Mouse (Mus musculus) C2C12 (cell line): Measurements from ENCODE around the gene Vmn1r86. TPM values are rescaled to one million over a fixed set of nuclear protein-coding genes. Genes with fewer than 3 reads are reported as not detected.
"Not testable (repeated sequence)": the region's sequence is repeated elsewhere in the genome, so short reads cannot be mapped to it uniquely, and the experiment has no call there.

Source experiments
- H3K27me3 ChIP-seq: one replicate; pipeline ENCODE4 v1.6.1; 2011; ENCODE audit not compliant: control insufficient read depth, insufficient read depth, insufficient read length
- H3K36me3 ChIP-seq: one replicate; pipeline ENCODE4 v1.6.1; 2011; ENCODE audit not compliant: control insufficient read depth, insufficient read depth
- H3K4me3 ChIP-seq: one replicate; pipeline ENCODE4 v1.5.1; 2011; ENCODE audit warnings: mild to moderate bottlenecking, control low read depth; ENCODE audit not compliant: poor library complexity, insufficient read depth, severe bottlenecking
- H3K79me2 ChIP-seq: one replicate; pipeline ENCODE4 v1.6.1; 2011; ENCODE audit not compliant: control insufficient read depth, insufficient read depth
- H3K79me3 ChIP-seq: one replicate; pipeline ENCODE4 v1.6.1; 2011; ENCODE audit warnings: low read depth, control low read depth
- H3ac ChIP-seq: one replicate; pipeline ENCODE3; 2011; ENCODE audit warnings: low read depth; ENCODE audit not compliant: control insufficient read depth, insufficient read length
- CEBPB ChIP-seq: IDR thresholded peaks from one replicate; pipeline ENCODE4 v1.6.1; 2011; ENCODE audit warnings: low read depth, mild to moderate bottlenecking, control low read depth, moderate library complexity
- CTCF ChIP-seq: IDR thresholded peaks from one replicate; pipeline ENCODE4 v1.5.1; 2011; ENCODE audit not compliant: control insufficient read depth, insufficient read depth, insufficient read length
- FOSL1 ChIP-seq: IDR thresholded peaks from one replicate; pipeline ENCODE4 v1.8.0; 2011; ENCODE audit warnings: mild to moderate bottlenecking, low read length; ENCODE audit not compliant: poor library complexity, insufficient read depth, severe bottlenecking
- MAX ChIP-seq: IDR thresholded peaks from one replicate; pipeline ENCODE4 v1.6.1; 2011; ENCODE audit warnings: mild to moderate bottlenecking, control low read depth
- MYOD1 ChIP-seq: IDR thresholded peaks from one replicate; pipeline ENCODE4 v1.6.1; 2011; ENCODE audit warnings: low read depth; ENCODE audit not compliant: control insufficient read depth, insufficient read length
- MYOG ChIP-seq: IDR thresholded peaks from one replicate; pipeline ENCODE4 v1.6.1; 2011; ENCODE audit not compliant: control insufficient read depth, insufficient read length; ENCODE audit errors: extremely low read depth
- USF1 ChIP-seq: IDR thresholded peaks from one replicate; pipeline ENCODE4 v1.6.1; 2011; ENCODE audit warnings: low read depth, mild to moderate bottlenecking, control low read depth, moderate library complexity
- long read RNA-seq, 2 experiments: library from polyadenylated mRNA; unstranded; transcript quantifications; one replicate each; pipeline ENCODE4 v2.0.0; 2019 to 2020
- polyA plus RNA-seq: library from polyadenylated mRNA; unstranded; fragments of >200 nt; fragmentation: generic; extraction: Trizol; gene quantifications from one replicate; pipeline ENCODE4 v1.2.1, GENCODE M21; 2012; ENCODE audit warnings: missing spikeins

Vmn1r86 gene
- polyA plus RNA-seq, result not detected
- long read RNA-seq, experiment 1, result 0 reads
- long read RNA-seq, experiment 2, result 0 reads

- Histone ChIP-seq H3K4me3 (no peak within 1 kb of the TSS), H3K36me3 (no peaks in the 10 kb centered on the region), H3ac (no peak within 1 kb of the TSS), H3K79me2 (no peaks in the 10 kb centered on the region), H3K79me3 (no peaks in the 10 kb centered on the region), H3K27me3 (no peaks in the 10 kb centered on the region)
- no peak for TF ChIP-seq FOSL1
- no peak for TF ChIP-seq CEBPB
- no peak for TF ChIP-seq USF1
- TF ChIP-seq MAX, result no peak
- no peak for TF ChIP-seq MYOD1
These were observed at the start of gene Vmn1r86 for GRCm38 (mm10) chr7:13119817-13120216. Vmn1r86 (minus strand) TSS chr7:13119917.

DNA sequence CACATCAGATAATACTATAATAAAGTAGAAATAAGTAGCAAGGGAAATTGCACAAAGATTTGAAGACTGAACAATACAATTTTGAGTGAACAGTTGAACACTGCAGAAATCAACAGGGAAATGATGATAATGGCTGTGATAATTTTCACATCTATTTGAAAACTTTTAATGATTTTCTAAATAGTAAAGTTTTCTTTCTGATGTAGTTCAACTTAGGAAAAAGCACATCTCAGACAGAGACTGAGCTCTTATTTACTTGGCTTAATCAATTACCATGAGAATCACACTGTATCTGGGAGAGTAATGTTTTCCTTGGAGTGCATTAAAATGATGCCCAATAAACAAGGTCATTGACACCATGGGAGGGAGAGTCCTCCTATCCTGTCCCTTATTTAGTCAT lies 39.6 kb upstream of the Vmn1r86 start, which contains the start of gene Vmn1r88:
Vmn1r88 (plus strand) TSS at position 301 of the 400 bp plus-strand sequence.
- Histone ChIP-seq H3K36me3 (no peaks in the 10 kb centered on the region), H3ac (no peak within 1 kb of the TSS), H3K79me3 (no peaks in the 10 kb centered on the region), H3K79me2 (no peaks in the 10 kb centered on the region), H3K27me3 (no peaks in the 10 kb centered on the region), H3K4me3 (no peak within 1 kb of the TSS)
- TF ChIP-seq MYOG (no peak), MAX (no peak), CTCF (no peak), MYOD1 (no peak), FOSL1 (no peak), USF1 (no peak), CEBPB (no peak)

- no peak within 1 kb of the TSS for H3ac ChIP-seq
- no peaks in the 10 kb centered on the region for H3K79me3 ChIP-seq
- no peak within 1 kb of the TSS for H3K4me3 ChIP-seq
- TF ChIP-seq MYOD1 (no peak), FOSL1 (no peak), CTCF (no peak), MAX (no peak), CEBPB (no peak), MYOG (no peak), USF1 (no peak)
- no peaks in the 10 kb centered on the region for H3K36me3 ChIP-seq
- H3K27me3 ChIP-seq, result no peaks in the 10 kb centered on the region
- no peaks in the 10 kb centered on the region for H3K79me2 ChIP-seq
These were observed 20.3 kb upstream of the Vmn1r86 start, which contains the start of gene Vmn1r87 for GRCm38 (mm10) chr7:13140057-13140456. Vmn1r87 (minus strand) TSS chr7:13140157.

- H3K36me3 ChIP-seq, result no peaks in the 10 kb centered on the region
- H3K4me3 ChIP-seq, result no peak overlapping the region
- TF ChIP-seq CTCF (no peak), MYOD1 (no peak), FOSL1 (no peak), USF1 (no peak), MYOG (no peak), MAX (no peak), CEBPB (no peak)
- no peak overlapping the region for H3ac ChIP-seq
- no peaks in the 10 kb centered on the region for H3K79me3 ChIP-seq
- H3K27me3 ChIP-seq, result no peaks in the 10 kb centered on the region
- no peaks in the 10 kb centered on the region for H3K79me2 ChIP-seq
These were observed 17.6 kb upstream of the Vmn1r86 start for GRCm38 (mm10) chr7:13137340-13137739.

- no peak for TF ChIP-seq CTCF
- TF ChIP-seq MYOD1, result no peak
- no peak for TF ChIP-seq CEBPB
- TF ChIP-seq FOSL1, result no peak
- TF ChIP-seq MYOG, result no peak
- no peak for TF ChIP-seq MAX
- no peaks in the 10 kb centered on the region for H3K36me3 ChIP-seq
- no peaks in the 10 kb centered on the region for H3K79me2 ChIP-seq
- H3K4me3 ChIP-seq, result no peak overlapping the region
- H3K79me3 ChIP-seq, result no peaks in the 10 kb centered on the region
- no peak overlapping the region for H3ac ChIP-seq
- H3K27me3 ChIP-seq, result no peaks in the 10 kb centered on the region
These were observed 12.1 kb upstream of the Vmn1r86 start for GRCm38 (mm10) chr7:13131856-13132255.

- H3K4me3 ChIP-seq, H3ac ChIP-seq, H3K27me3 ChIP-seq, H3K79me3 ChIP-seq, H3K36me3 ChIP-seq, H3K79me2 ChIP-seq: not testable (repeated sequence)
These were observed 3.9 kb upstream of the Vmn1r86 start for GRCm38 (mm10) chr7:13123554-13124153.
